Mouse (Mus musculus): ENCODE measurements at regions not wholly inside any gene's neighbourhood (a gene's known extent, or its start where the extent isn't known, plus 50 kb on each side); places are given as distances from the start of the nearest gene placed in this dataset.

DNA sequence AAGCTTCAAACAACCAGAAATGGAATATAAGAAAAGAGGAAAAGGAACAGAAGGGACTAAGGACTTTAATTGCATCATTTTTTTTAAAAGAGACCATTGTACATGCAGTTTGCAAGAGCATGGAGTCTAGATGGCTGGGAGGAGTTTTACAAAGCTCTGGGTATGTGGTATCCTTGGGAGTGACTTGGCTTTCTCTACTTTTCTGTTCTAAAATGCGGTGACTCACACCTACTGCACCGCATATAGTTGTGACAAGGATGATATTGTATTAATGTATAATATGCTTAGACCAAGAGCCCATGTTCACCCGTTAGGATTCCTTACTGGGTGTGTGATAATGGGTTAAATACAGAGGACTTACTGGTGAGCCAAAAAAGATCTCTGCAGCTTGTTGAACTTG lies 212.5 kb upstream of the Ccdc122 start:
- DNase-seq (ENCODE audit: low spot score), result no peak

- DNase-seq (ENCODE audit: low spot score), result no peak
These were observed 213.7 kb upstream of the Ccdc122 start for GRCm38 (mm10) chr14:76822766-76823325.

GRCm38 (mm10) chr14:76821892-76822291 lies 214.7 kb upstream of the Ccdc122 start:
- DNase-seq (ENCODE audit: low spot score), result no peak

DNA sequence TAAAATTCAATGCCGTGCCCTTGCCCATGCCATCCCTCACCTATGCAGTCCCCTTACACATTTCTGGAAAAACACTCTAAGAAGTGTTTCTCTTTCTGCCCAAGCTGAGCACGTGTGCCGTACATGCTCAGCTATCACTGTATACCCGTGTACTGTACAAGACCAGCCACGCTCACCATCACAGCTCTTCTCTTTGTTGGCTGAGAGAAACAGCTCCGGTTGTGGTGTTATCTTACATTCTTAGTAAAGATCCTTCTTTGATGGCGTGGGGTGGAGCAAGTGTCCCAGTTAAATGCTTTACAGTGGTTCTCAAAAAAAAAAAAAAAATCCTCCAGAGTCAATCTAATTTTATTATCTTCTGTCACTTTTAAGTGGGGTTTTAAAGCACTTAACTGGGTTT lies 215.1 kb upstream of the Ccdc122 start:
- no peak for DNase-seq (ENCODE audit: low spot score)

DNA sequence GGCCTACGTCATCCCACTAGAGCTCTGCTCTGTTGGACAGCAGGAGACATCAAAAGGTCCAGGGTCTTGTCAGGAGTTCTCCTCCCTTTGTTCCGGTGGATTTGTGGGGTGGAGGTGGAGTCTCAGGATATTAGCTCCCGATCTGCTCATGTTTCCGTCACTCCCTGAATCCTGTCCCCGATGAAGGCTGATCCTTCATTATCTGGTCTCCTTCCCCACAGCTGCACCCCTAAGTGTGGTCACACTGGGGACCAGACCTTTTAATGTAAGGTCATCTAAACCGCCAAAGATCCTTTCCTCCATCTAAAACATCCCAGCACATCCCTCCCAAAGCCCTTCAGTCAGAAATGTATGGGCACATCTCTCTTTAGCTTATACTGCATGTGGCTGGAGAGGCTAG lies 215.6 kb upstream of the Ccdc122 start:
- no peak for DNase-seq (ENCODE audit: low spot score)

- peak; percentile 96 for DNase-seq (ENCODE audit: low spot score)
These were observed 216.9 kb upstream of the Ccdc122 start for GRCm38 (mm10) chr14:76819690-76820089.

DNA sequence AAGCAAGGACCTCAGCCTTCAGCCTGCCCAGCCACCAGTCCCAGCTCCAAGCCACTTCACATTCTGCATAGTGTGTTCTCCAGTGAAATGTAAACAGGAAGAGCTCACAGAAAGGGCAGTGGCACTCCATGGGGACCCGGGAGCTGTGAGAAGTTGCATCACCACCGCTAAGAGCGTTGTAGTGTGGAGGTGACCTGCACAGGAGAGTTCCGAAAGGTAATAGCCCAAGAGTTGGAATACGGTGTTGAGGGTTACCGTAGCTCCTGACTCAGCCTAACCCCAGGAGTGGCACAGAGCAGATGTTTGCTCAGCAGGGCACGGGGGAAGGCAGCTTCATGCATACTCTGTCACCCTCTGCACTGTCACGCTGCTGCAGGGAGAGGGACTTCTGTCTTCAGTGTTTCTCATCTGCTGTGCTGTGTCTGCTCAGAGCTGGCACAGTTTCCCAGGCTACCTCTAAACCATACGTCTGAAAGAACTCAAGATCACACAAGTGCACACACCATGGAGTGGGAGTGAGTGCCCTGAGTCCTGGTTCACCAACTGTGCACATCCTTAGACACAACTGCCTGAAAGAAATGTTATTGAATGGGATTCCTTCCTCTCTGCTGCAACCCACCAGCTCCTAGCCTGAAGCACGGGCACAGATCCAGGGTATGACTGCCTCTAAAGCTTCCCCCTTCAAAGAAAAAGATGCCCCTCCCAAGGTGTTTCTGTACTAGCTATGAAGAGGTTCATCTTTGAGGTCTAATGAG lies 218.1 kb upstream of the Ccdc122 start:
- DNase-seq (ENCODE audit: low spot score), result peak; percentile 49

GRCm38 (mm10) chr14:76817189-76817772 lies 219.3 kb upstream of the Ccdc122 start:
- DNase-seq (ENCODE audit: low spot score), result no peak

DNA sequence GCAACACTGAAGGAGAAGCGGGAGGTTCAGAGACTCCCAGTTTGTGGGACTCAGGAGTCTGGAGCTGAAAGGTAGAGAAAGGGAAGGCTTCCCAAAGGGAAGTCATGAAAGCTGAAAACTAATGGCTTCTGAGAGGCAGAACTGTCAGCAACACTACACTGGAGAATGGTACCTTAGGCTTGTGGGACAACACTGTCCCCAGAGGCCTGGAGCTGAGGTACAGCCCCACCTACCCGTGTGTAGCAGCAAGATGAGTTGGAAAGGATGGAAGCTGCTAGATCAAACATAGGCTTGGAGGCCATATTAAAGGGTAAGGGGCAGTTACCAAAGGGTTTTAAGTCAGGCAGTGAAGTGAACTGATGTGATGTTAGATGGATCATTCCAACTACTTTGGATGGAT lies 219.9 kb upstream of the Ccdc122 start:
- DNase-seq (ENCODE audit: low spot score), result no peak

DNA sequence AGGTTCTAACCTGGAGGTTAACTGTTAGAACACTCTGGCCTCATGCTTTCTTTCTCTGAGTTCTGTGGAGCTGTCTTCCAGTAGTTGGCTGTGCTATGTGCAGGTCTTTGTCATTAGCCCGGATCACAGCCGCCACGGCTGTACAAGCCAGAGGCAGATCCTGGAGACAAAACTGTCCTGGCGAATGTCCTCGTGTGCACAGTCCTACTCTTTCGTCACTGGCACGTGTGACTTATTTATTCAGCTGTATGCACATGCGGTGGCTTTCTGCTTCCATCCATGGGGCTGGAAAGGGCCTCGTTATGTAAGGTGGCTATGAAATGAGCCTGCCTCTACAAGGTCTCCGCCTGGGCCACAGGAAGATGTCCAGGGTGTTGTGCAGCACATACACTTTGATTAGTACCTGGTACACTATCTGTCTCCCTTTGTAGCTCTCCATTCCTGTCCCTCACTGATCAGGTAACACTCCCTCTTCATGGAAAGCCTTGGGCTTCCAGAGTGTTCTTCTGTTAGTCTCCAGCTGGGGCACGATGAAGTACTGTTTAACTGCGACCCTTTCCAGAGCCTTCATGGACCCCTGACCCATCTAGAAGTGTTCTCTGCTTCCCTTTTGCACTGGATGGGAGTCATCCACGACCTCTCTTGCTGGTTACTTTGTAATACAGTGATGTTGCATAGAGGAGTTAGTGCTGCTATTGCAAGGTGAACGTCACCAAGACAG lies 224.3 kb upstream of the Ccdc122 start:
- DNase-seq (ENCODE audit: low spot score), result no peak

DNA sequence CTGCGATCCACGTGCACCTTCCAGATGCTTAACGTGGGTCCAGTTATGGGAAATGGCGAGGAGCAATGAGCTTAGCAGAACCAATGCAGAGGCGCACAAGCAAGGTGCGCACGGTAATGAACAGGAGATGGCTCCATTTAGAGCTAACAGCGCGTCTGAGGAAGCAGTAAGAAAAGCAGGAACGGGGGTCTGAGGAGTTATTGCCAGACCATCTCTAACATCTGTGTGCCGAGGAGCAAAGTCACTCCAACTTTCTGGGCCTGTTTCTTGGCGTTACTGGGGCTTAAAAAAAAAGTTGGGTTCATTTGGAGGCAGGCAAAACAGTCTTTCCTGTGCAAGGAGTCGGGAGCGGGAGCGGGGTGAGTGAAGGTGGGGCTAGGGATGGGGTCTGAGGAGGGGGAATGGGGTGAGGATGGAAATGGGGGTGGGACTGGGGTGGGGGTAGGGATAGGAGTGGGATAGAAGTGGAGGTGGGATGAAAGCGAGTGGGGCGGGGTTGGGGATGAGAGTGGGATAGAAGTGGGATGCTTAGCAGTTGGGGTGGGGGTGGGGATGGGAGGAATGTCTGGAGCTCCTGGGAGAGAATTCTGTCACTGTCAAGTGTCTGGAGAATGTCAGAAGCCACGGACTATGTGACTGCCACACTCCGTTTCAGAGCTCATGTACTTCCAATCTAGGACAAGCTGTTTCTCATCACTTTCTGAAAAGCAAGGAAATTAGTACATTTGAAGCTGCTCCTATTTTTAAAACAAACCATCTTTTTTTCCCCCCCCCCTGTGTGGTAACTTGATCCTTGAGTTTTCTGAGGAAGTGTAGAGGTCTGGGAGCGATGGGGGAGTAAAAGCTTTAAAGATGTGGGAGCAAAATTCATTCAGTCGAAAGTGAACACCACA lies 225.6 kb upstream of the Ccdc122 start:
- DNase-seq (ENCODE audit: low spot score), result no peak

GRCm38 (mm10) chr14:76810041-76810440 lies 226.5 kb upstream of the Ccdc122 start:
- no peak for DNase-seq (ENCODE audit: low spot score)

GRCm38 (mm10) chr14:76809411-76809810 lies 227.2 kb upstream of the Ccdc122 start:
- DNase-seq (ENCODE audit: low spot score), result no peak

GRCm38 (mm10) chr14:76805151-76805785 lies 231.3 kb upstream of the Ccdc122 start:
- DNase-seq (ENCODE audit: low spot score), result no peak

GRCm38 (mm10) chr14:76804447-76805150 lies 232.0 kb upstream of the Ccdc122 start:
- peak; percentile 77 for DNase-seq (ENCODE audit: low spot score)

GRCm38 (mm10) chr14:76800181-76800580 lies 236.4 kb upstream of the Ccdc122 start:
- no peak for DNase-seq (ENCODE audit: low spot score)

DNA sequence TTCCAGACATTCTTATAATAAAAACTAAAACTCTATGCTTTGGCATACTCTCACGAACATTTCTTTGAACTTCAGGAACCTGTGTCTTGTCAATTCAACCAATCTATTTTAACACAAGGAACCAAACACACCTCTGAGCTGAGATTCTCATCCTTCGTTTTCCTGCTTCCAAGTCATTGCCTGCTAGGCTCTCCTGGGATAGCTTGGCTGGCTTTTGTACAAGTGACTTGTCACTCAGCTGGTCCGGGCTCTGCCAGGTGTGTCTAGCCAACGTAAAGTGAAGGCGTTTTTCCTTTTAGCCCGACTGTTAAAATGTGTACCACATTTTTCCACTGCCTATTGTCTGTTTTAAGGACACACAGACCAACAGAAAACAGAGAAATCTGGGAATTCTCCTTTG lies 236.8 kb upstream of the Ccdc122 start:
- DNase-seq (ENCODE audit: low spot score), result no peak

DNA sequence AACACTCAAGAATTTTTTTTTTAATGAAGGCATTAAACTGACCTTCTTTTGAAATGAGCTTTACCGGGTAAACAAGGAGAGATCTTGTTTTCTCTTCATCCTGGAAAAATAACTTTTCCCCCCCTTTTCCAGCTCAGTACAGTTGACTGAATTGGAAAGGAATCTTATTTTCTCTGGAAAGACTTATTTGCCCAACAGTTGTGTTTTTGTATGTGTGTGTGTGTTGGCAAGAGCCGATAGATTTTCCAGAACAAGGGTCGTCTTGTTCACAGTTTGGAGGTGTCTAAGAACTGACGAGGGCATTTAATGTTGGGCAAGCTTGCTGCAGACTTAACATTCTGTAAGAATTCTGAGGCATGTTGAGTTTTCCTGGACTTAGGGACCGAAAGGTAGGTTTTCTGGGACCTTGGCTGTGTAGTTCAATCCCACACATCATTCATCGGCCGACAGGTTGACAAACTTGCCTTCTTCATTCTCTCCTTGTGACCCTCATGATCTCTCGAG lies 237.6 kb upstream of the Ccdc122 start:
- DNase-seq (ENCODE audit: low spot score), result no peak

DNA sequence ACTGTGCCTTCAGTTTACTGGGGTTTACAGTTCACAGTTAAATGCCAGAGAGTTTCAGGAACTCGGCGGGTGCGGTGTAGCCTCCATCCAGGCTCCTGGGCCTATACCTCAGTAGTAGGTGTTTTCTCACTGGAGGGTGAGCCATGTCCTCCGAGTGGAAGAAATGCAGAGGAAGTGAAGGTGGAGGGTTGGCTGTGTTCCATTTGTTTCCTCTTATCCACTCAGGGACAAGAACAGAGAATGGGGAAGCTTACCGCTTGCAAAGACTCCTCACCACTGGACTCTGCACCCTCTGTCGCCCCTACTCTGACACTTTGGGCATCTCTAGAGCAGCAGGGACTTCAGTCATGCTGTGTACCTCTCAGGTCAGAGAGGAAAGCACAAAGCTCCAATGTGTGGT lies 238.1 kb upstream of the Ccdc122 start:
- no peak for DNase-seq (ENCODE audit: low spot score)

GRCm38 (mm10) chr14:76797518-76797917 lies 239.1 kb upstream of the Ccdc122 start:
- no peak for DNase-seq (ENCODE audit: low spot score)

Data from heart, adult 8-10 months (tissue).